Mouse (Mus musculus): Measurements from ENCODE around the gene Cradd.

DNA sequence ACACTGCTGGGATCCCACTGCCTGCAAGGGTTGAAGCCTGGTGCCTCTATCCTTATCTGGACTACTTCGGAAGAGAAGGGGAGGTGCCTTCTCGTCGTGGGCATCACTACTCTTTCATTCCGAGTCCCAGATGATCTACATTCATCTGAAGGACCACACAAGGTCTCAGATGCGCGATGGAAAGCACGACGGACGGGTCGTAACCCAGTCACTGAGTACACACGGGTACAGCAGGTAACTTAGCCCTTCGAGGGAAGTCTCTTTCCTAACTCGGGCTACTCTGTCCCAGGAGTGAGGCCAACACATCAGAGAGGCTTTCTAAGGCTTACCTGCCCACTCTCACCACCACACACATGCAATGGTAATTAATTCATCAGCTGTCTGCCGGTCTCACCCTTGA lies 6.8 kb downstream of the Cradd start:
- TF ChIP-seq CTCF (conservative IDR thresholded peaks at IDR 0.05; ENCODE audit: low read length) = no peak
- TF ChIP-seq NANOG (IDR thresholded peaks at IDR 0.05; ENCODE audit: borderline replicate concordance, low read length) = no peak

All from E14TG2a.4 (cell line).